9 mouse cellular contexts compared by ENCODE assay signal in the genomic region with DNA sequence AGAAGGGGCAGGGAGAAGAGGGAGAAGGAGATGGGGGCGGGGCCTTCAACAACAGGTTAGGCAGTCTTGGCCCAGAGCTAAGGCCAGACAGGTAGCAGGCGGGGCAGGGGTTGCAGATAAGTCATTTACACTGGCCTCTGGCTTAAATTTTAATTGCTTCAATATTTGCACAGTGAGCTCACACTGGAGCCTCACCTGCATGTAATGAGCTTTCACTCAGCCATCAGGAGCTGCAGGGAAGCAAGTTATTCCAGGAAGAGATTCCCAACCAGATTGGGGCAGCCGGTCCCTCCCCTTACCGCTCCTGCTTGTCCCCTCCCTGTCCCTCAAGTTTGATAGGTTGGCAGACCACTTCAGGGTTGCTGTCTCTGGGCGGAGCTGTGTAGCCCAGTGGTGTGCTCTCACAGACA. TPM values are rescaled to one million over a fixed set of nuclear protein-coding genes. Genes with fewer than 3 reads are reported as not detected.
DNase-seq lines count a peak whose midpoint lies in the region; ATAC-seq and TF ChIP-seq lines count a peak whose summit lies in the region.
"Had no signal": no experiment of that assay in that cellular context is flagged by ENCODE, and none has a peak within 500 bp of the region (broad histone marks: within the 10 kb centered on the region; RNA-seq: fewer than 3 reads in every experiment).

No protein-coding gene starts in this region.

- no peak for ATAC-seq in embryonic facial prominence, embryonic 12.5 days (ENCODE audit: insufficient number of reproducible peaks, insufficient read depth, low FRiP score, low TSS enrichment)
- ATAC-seq in lung, postnatal 0 days = peak; percentile 80
- no peak for ATAC-seq in cerebellum, adult (ENCODE audit: insufficient number of reproducible peaks, low FRiP score, low TSS enrichment)
- ATAC-seq: forebrain, embryonic 13.5 days had no signal

- peak overlapping the region; percentile 91 for H3K27ac ChIP-seq in gastrocnemius, adult 2 months
- H3K27ac ChIP-seq in embryonic facial prominence, embryonic 12.5 days = peak overlapping the region; percentile 24; the same call in 1 of the 2 replicates
- H3K27ac ChIP-seq in lung, postnatal 0 days (ENCODE audit: low read length) = peak overlapping the region; percentile 90
- H3K27ac ChIP-seq: forebrain, embryonic 13.5 days had no signal

- 42% methylated on average over 5 of the region's 5 CpGs for WGBS in embryonic facial prominence, embryonic 12.5 days
- 40% methylated on average over 5 of the region's 5 CpGs for WGBS in lung, postnatal 0 days

- intact Hi-C loops in gastrocnemius, adult 2 months (cut with DNase I) = no loop called here

- H3K27me3 ChIP-seq in embryonic facial prominence, embryonic 12.5 days = no peaks in the 10 kb centered on the region
- no peaks in the 10 kb centered on the region for H3K27me3 ChIP-seq in lung, postnatal 0 days (replicated peaks; ENCODE audit: insufficient read depth, low read length)
- H3K27me3 ChIP-seq: forebrain, embryonic 13.5 days had no signal

- H3K36me3 ChIP-seq in embryonic facial prominence, embryonic 12.5 days = no peaks in the 10 kb centered on the region
- no peaks in the 10 kb centered on the region for H3K36me3 ChIP-seq in lung, postnatal 0 days (ENCODE audit: insufficient read depth, low read length)

- H3K4me3 ChIP-seq in gastrocnemius, adult 2 months = no peak overlapping the region; the same call in 1 of the 2 replicates
- no peak overlapping the region for H3K4me3 ChIP-seq in embryonic facial prominence, embryonic 12.5 days
- H3K4me3 ChIP-seq in lung, postnatal 0 days (ENCODE audit: low read depth, low read length) = no peak overlapping the region
- H3K4me3 ChIP-seq: forebrain, embryonic 13.5 days had no signal

- H3K4me1 ChIP-seq in embryonic facial prominence, embryonic 12.5 days = peaks cover 40% of the 10 kb centered on the region
- H3K4me1 ChIP-seq in lung, postnatal 0 days (ENCODE audit: insufficient read depth, low read depth, low read length) = peaks cover 58% of the 10 kb centered on the region

- no peak overlapping the region for H3K9ac ChIP-seq in embryonic facial prominence, embryonic 12.5 days
- H3K9ac ChIP-seq in lung, postnatal 0 days (replicated peaks; ENCODE audit: low read depth) = no peak overlapping the region
- H3K9ac ChIP-seq: forebrain, embryonic 13.5 days had no signal

- no peaks in the 10 kb centered on the region for H3K9me3 ChIP-seq in embryonic facial prominence, embryonic 12.5 days
- H3K9me3 ChIP-seq in lung, postnatal 0 days (ENCODE audit: low read length) = no peaks in the 10 kb centered on the region
- H3K9me3 ChIP-seq: forebrain, embryonic 13.5 days had no signal

- TF ChIP-seq CTCF in gastrocnemius, adult 2 months (IDR thresholded peaks at IDR 0.05) = no peak
- no peak for TF ChIP-seq CTCF in lung, postnatal 0 days (IDR thresholded peaks at IDR 0.05)

- TF ChIP-seq EP300 in lung, postnatal 0 days (IDR thresholded peaks at IDR 0.05) = peak; percentile 61

- no peak for DNase-seq in gastrocnemius, adult 2 months
- no peak for DNase-seq in gastrocnemius, adult 18-20 months (ENCODE audit: low spot score)
- DNase-seq in kidney, postnatal 10 days = peak; percentile 73
- DNase-seq in lung, postnatal 0 days (ENCODE audit: low spot score) = peak; percentile 90
- DNase-seq in layer of hippocampus, adult 9-11 months = no peak
- no peak for DNase-seq in frontal cortex, postnatal 36 days (ENCODE audit: low spot score in 2 of 2)

- no peak overlapping the region for H3K4me2 ChIP-seq in embryonic facial prominence, embryonic 12.5 days (replicated peaks)
- H3K4me2 ChIP-seq in lung, postnatal 0 days (replicated peaks; ENCODE audit: low read depth, low read length) = no peak overlapping the region
- H3K4me2 ChIP-seq: forebrain, embryonic 13.5 days had no signal

RNA-seq across cellular contexts. Expression of gene Myh9, which starts 19.9 kb away (rescaled TPM):
- total RNA-seq in gastrocnemius, adult 2 months (2021) = 10 to 100 TPM; 37.4 to 57.4 TPM
- total RNA-seq in gastrocnemius, adult 18-20 months (2021) = 10 to 100 TPM; 42.8 to 63.0 TPM
- 37.3 and 37.9 TPM in 2 replicates for polyA plus RNA-seq in embryonic facial prominence, embryonic 12.5 days (2016; fragmentation: Nextera tagmentation; extraction: Ambion mirVana)
- polyA plus RNA-seq in lung, postnatal 0 days (2015; fragmentation: Nextera tagmentation; extraction: Ambion mirVana) = 59.3 and 67.3 TPM in 2 replicates

Comparison
In these comparisons a context has a peak if more than half of its experiments do, and no peak if none do; other contexts are left out.
1. DNase-seq: peak in kidney, postnatal 10 days (single experiment) and lung, postnatal 0 days (single experiment); none in gastrocnemius, adult 2 months (single experiment), gastrocnemius, adult 18-20 months (single experiment), layer of hippocampus, adult 9-11 months (single experiment) and frontal cortex, postnatal 36 days (0 of 2).
2. H3K27ac ChIP-seq: peak in every context shown above with its lines; median percentile 91 in gastrocnemius, adult 2 months; 90 in lung, postnatal 0 days; 24 in embryonic facial prominence, embryonic 12.5 days.